Mouse (Mus musculus) left cerebral cortex, adult 2 months (tissue): ENCODE measurements around the gene Prkn. TPM values are rescaled to one million over a fixed set of nuclear protein-coding genes. Genes with fewer than 3 reads are reported as not detected.
A peak's percentile ranks its signal among the peaks of the same experiment; 100 is the strongest.

Experiments
- DNase-seq, 2 experiments: peaks; one replicate each; pipeline ENCODE4 v3.0.0; 2021 to 2022; ENCODE audit warnings: low spot score in 2 of 2, mixed read lengths in 1 of 2; ENCODE audit errors: extremely low spot score in 1 of 2
- H3K27ac ChIP-seq: fragments of 200-600 bp; 2 replicates; pipeline ENCODE4 v1.8.1; 2022
- H3K4me3 ChIP-seq: fragments of 200-600 bp; 2 replicates; pipeline ENCODE4 v1.8.1; 2022
- CTCF ChIP-seq: fragments of 200-600 bp; IDR thresholded peaks from 2 replicates; pipeline ENCODE4 v1.8.1; 2022; ENCODE audit warnings: antibody characterized with exemption, mild to moderate bottlenecking, moderate library complexity
- intact Hi-C: fragments of 180-260 bp; cut with DNase I; formaldehyde crosslinking; loops from one replicate; pipeline ENCODE4 v1.15.1; 2025
- total RNA-seq, 2 experiments: library from RNA; stranded (reverse); gene quantifications; 2 replicates each; pipeline ENCODE4 v1.2.3; 2021

Prkn gene
- total RNA-seq, 2 experiments from 2014 or later = 17.2 to 18.8 TPM

- DNase-seq = peak in 1 of 2 experiments; percentile 44
- TF ChIP-seq CTCF = no peak
These were observed 543.3 kb downstream of the Prkn start for GRCm38 (mm10) chr17:11383364-11383962.

DNA sequence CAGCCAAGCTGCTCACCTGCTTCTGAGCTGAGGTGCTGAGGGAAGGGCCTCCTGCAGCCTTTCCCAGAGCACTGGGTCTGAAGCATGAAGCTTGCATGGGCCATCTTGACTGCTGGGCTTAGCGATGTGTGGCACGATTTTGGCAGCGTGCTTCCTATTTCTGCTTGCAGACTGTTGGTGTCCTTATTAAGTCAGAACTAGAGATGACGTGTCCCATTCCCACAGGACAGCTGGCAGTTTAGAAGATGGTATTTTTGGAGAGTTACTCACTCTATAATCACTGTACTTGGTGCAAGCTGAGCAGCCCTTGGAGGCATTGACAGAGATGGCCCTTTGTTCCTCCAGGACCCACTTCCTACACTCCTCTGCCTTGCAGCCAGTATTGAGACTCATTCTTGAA is 545.1 kb downstream of the Prkn start:
- intact Hi-C loops = loop anchor here (1.0 to 10.0 kb wide), 7 partner anchors 77 to 462 kb away; no protein-coding TSS in a partner anchor
- DNase-seq = peak; percentile 55 to 63
- Histone ChIP-seq H3K4me3 (no peak overlapping the region), H3K27ac (no peak overlapping the region)
- TF ChIP-seq CTCF = no peak

More at GRCm38 (mm10) chr17:11383364-11383962, 543.3 kb downstream of the Prkn start:
- intact Hi-C loops = loop anchor here (10.0 kb wide), 1 partner anchor 121 kb away; no protein-coding TSS in a partner anchor
- no peak overlapping the region for H3K4me3 ChIP-seq
- H3K27ac ChIP-seq = peak overlapping the region; percentile 61; the same call in 1 of the 2 replicates

DNA sequence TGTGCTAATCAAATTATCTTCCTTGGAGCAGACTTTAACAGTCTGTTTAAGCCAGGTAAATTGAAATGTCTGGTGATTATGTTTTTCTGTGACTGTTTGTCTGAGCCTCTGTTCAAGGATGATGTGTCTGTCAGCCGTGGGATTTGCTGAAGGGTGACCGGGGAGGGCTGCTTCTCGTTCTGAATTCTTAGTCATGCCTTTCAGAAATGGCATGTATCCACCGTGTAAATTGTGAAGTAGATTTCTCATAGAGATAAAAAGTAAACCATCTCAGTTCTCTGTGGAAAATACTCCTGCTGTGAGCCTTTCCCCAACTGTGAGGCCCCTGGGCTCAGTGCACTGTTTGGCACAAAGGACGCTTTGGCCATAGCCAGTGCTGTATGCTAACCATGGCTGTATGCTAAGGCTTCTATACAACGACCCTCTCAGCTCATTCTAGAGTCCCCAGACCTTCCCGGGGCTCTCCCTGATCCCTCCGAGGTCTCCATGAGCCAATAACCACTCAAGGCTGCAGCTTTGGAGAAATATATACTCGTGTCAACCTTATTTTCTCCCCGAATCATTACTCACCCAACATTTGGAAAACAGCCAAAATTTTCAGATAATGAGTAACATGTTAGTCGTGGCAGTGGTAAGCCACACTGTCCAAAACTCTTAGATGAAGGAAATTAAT is 552.6 kb downstream of the Prkn start:
- no peak for DNase-seq
- intact Hi-C loops = no loop called here

GRCm38 (mm10) chr17:11394607-11395006 is 554.4 kb downstream of the Prkn start:
- Histone ChIP-seq H3K4me3 (no peak overlapping the region), H3K27ac (no peak overlapping the region)
- intact Hi-C loops = no loop called here
- no peak for DNase-seq
- no peak for TF ChIP-seq CTCF

More for the DNA sequence above, 552.6 kb downstream of the Prkn start:
- Histone ChIP-seq H3K27ac (no peak overlapping the region), H3K4me3 (no peak overlapping the region)
- TF ChIP-seq CTCF = no peak

DNA sequence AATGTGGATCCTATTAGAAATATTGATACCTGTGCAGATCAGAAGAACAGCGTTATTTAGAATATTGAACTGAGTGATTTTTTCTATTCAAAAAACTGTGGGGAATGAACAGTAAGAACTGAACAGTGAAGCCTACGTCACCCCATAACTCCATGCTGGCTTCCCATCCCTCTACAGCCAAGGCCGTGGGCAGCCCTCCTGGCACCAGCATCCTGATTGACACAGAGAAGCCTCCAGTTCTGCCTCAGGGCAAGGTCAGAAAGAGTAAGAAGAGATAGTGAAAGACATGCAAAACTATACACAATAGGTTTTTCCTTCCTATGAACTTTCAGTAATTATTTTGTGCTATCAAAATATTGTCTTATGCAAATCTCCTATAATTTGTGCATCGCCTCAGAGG is 557.5 kb downstream of the Prkn start:
- no peak for TF ChIP-seq CTCF
- no peak overlapping the region for H3K27ac ChIP-seq
- DNase-seq = no peak
- no peak overlapping the region for H3K4me3 ChIP-seq
- intact Hi-C loops = no loop called here

DNA sequence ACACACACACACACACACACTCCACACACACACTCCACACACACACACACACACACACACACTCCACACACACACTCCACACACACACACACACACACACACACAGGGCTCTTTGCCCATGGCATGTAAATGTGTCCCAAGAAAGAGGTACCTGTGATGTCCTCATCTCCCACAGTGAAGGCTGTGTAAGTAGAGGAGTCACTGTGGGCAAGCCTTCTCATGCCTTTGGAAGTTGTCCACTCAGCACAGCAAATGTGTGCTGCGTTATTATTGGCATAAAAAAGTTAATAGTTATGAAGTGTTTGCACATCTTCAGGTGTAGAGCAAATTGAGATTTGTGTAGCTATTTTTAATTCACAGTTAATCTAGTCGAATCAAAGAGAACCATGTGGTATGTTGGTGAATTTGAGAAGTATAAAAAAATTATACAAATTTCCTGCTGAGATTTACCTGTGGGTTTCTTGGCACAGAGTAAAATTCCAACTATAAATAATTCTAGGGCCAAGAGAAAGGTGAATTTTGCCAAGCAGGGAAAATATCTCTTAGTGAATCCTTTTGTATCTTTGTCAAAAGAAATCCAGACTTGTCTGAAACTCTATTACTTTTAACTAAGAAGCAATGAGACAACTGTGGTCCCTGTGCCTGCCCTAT is 562.2 kb downstream of the Prkn start:
- no peak for TF ChIP-seq CTCF
- intact Hi-C loops = no loop called here
- DNase-seq = no peak
- Histone ChIP-seq H3K27ac (no peak overlapping the region), H3K4me3 (no peak overlapping the region)

GRCm38 (mm10) chr17:11411414-11411813 is 571.2 kb downstream of the Prkn start:
- Histone ChIP-seq H3K4me3 (no peak overlapping the region), H3K27ac (no peak overlapping the region)
- intact Hi-C loops = no loop called here
- no peak for TF ChIP-seq CTCF
- DNase-seq = no peak

GRCm38 (mm10) chr17:11413688-11414087 is 573.5 kb downstream of the Prkn start:
- intact Hi-C loops = no loop called here
- DNase-seq = no peak
- TF ChIP-seq CTCF = no peak
- H3K27ac ChIP-seq = no peak overlapping the region
- no peak overlapping the region for H3K4me3 ChIP-seq

GRCm38 (mm10) chr17:11414288-11414687 is 574.1 kb downstream of the Prkn start:
- H3K4me3 ChIP-seq = no peak overlapping the region
- intact Hi-C loops = no loop called here
- H3K27ac ChIP-seq = no peak overlapping the region
- no peak for DNase-seq
- TF ChIP-seq CTCF = no peak

DNA sequence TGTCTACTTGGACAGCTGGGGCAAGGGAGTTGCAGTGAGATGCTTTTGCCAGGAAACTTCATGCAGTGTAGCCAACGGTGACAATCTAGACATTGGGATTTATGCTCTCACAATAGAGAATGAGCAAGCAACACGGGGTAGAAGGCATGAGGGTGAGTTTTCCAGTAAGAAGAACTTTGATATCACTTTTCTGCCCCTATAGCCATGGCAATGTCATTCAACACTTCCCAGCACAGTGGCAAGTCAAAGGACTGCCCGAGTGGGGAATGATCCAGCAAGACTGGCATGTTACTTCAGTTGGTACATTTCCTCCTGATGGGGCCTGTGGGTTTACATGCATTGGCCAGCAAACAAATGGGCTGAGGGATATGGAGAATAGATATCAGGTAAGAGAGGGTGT is 577.0 kb downstream of the Prkn start:
- intact Hi-C loops = no loop called here
- H3K27ac ChIP-seq = no peak overlapping the region
- no peak for TF ChIP-seq CTCF

GRCm38 (mm10) chr17:11419484-11419883 is 579.3 kb downstream of the Prkn start:
- H3K4me3 ChIP-seq = no peak overlapping the region
- no peak for DNase-seq
- H3K27ac ChIP-seq = no peak overlapping the region
- no peak for TF ChIP-seq CTCF
- intact Hi-C loops = no loop called here

More for the DNA sequence above, 577.0 kb downstream of the Prkn start:
- no peak for DNase-seq
- H3K4me3 ChIP-seq = no peak overlapping the region

- intact Hi-C loops = no loop called here
- DNase-seq = no peak
- no peak overlapping the region for H3K27ac ChIP-seq
These were observed 580.7 kb downstream of the Prkn start for GRCm38 (mm10) chr17:11420839-11421238.

More at GRCm38 (mm10) chr17:11420839-11421238, 580.7 kb downstream of the Prkn start:
- no peak for TF ChIP-seq CTCF
- H3K4me3 ChIP-seq = no peak overlapping the region
